Mouse (Mus musculus) spleen, adult 12 weeks (tissue): ENCODE measurements around the gene Map2k6.

Experiments used
- DNase-seq: peaks from one replicate; pipeline ENCODE4 v3.0.0; 2022; ENCODE audit warnings: low spot score

Gene Map2k6

DNA sequence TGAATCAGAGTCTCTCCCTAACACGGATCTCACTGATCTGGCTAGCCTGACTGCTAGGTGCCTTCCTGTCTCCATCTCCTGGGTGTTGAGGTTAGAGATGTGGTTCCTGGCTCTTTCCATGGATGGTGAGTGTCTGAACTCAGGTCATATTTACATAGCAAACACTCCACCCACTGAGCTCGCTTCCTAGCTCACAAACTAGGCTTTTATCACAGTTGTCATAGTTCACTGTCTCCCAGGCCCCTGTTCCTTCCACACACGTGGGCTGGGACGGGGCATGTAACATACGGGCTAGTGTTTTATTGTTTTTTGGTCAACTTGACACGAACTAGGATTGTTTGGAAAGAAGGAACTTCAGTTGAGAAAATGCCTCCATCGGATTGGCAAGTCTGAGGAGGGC, 52.7 kb downstream of the Map2k6 start:
- no peak for DNase-seq

DNA sequence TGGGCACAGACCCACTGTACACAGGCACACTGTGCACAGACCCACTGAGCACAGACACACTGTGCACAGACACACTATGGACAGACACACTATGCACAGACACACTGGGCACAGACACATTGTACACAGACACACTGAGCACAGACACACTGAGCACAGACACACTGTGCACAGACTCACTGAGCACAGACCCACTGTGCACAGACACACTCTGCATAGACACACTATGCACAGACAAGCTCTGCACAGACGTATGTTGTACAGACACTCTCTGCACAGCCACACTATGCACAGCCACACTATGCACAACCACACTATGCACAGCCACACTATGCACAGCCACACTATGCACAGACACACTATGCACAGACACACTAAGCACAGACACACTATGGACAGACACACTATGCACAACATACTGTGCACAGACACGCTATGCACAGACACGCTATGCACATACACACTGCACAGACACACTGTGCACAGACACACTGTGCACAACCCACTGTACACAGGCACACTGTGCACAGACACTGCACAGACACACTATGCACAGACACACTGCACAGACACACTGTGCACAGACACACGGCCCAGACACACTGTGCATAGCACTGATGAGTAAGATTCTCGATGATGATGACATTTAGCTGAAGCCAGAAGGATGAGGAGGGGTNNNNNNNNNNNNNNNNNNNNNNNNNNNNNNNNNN, 54.7 kb downstream of the Map2k6 start:
- DNase-seq, result no peak

GRCm38 (mm10) chr11:110457441-110457912, 58.6 kb downstream of the Map2k6 start:
- DNase-seq, result no peak

DNA sequence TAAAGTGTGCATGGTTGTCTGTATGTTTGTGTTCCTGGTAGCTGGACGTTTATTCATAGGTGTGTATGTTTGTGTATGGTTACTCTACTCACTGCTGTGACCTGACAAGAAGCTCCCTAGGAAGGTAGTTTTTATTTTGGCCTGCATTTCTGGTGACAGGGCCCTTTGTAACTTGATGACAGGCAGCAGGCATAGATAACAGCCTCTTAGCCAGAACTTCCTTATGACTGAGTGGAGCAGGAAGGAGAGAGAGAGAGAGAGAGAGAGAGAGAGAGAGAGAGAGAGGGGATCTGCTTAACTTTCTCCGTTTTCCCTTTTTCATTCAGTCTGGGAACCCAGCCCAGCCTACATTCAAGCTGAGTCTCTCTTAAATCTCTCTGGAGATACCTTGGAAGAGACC, 61.6 kb downstream of the Map2k6 start:
- no peak for DNase-seq

- DNase-seq, result no peak
Observed at GRCm38 (mm10) chr11:110461560-110462331, 62.8 kb downstream of the Map2k6 start.

GRCm38 (mm10) chr11:110462975-110463578, 64.2 kb downstream of the Map2k6 start:
- peak; percentile 7 for DNase-seq

- DNase-seq, result no peak
Observed at GRCm38 (mm10) chr11:110463801-110464200, 64.9 kb downstream of the Map2k6 start.

DNA sequence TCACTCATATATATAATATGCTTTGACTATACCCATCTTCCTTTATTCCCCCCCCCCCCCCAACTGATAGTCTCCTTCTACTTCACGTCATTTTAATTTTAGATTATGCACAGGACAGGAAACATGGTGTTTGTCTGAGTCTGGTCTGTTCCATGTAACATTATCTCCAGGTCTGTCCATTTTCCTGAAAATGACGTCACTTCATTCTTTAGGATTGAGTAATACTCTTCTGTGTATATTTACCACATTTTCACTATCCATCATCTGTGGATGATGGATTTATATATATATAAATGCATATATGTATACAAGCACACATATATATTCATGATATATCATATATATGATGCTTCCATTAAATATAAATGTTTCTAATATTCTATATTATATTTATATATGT, 70.1 kb downstream of the Map2k6 start:
- no peak for DNase-seq

- DNase-seq, result no peak
Observed at GRCm38 (mm10) chr11:110470561-110471273, 71.8 kb downstream of the Map2k6 start.

GRCm38 (mm10) chr11:110471362-110471761, 72.4 kb downstream of the Map2k6 start:
- DNase-seq, result no peak

- no peak for DNase-seq
Observed at GRCm38 (mm10) chr11:110472078-110472477, 73.2 kb downstream of the Map2k6 start.

DNA sequence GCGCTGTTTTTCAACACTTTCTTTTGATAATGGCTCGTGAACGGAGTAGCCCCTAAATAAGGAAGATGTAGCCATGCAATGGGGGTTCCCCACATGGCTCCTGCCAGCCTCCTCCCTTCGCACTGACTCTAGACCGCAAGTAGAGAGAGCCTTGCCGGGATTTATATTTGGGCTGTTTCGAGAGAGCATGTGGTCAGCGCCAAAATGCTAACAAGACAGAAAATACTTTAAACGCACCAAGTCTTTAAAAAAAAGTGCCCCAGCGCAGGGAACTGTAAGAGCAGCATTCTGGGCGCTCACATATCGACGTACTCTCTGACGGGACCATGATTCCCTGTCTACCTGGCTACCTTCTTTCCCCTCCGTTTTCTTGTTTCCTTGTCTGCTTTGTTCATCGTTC, 74.6 kb downstream of the Map2k6 start:
- DNase-seq, result no peak

DNA sequence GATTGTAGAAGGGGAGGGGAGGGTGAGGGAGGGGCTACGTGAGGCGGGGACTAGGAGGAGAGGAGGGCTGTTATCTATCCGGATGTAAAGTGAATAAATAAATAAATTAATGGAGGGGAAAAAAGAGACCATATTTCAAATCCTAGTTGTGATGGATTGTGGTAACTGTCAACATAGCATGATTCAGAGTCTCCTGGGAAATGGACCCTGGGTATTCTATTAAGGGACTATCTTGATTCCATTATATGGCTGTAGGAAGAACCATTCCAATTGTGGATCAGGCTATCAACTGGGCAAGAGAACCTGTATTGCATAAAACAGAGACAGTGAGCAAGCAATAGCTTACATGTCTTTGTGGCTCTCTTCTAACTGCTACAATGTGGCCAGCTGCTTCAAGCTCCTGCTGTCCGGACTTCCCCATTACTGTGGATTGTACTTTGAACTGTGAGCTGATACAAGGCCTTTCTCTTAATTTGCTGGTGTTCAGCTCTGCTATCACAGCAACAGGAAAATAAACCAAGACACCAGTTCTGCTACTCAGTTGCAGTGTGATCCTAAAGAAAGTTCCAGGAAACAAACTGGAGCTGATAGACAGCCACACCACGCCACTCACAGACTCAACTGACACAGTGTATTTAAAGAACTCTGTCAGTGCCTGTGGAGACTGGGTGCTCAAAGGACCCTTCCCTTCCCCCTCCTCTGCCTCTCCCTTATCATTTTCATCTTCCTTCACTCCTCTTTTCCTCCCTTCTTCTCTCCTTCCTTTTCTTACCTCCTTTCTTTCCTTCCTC, 77.6 kb downstream of the Map2k6 start:
- DNase-seq, result no peak

- no peak for DNase-seq
Observed at GRCm38 (mm10) chr11:110477961-110478869, 79.3 kb downstream of the Map2k6 start.

DNA sequence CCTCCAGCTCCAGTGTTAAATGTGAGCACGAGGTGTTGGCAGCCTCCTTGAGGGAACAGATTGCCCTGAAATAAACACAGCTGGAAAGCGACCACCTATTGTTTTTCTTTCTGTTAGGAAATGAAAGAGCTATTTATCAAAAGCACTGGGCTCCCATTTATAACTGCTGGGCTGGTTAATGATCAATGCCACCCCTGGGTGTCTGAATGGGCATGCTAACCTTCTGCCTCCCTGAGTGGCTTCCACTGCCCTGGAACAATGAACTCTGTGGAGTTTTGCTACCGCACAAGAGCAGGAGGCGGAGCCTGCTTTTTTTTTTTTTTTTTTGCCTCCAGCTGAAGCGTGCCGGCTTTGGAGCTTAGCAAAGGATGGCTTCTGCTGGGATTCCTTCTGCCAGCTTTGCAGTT, 80.1 kb downstream of the Map2k6 start:
- no peak for DNase-seq

DNA sequence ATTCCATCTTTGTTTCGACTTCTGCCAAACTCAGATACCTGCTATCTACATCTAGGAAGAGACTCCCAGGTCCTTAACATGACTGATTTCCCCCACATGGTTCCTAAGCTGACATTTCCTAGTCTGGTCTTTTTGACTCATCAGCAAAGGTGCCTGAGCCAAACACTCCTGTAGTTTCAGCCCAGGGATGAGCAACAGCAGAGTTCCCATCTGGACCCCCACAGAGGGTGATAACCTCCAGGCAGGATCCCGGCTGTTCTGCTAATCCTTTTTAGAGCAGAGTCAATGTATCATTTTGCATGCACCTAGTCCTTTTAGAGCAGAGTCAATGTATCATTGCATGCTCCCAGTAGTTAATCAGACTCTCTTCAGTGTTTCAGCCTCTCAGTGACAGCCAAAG, 82.5 kb downstream of the Map2k6 start:
- no peak for DNase-seq

GRCm38 (mm10) chr11:110482176-110482575, 83.3 kb downstream of the Map2k6 start:
- no peak for DNase-seq

GRCm38 (mm10) chr11:110482649-110483048, 83.7 kb downstream of the Map2k6 start:
- DNase-seq, result no peak

DNA sequence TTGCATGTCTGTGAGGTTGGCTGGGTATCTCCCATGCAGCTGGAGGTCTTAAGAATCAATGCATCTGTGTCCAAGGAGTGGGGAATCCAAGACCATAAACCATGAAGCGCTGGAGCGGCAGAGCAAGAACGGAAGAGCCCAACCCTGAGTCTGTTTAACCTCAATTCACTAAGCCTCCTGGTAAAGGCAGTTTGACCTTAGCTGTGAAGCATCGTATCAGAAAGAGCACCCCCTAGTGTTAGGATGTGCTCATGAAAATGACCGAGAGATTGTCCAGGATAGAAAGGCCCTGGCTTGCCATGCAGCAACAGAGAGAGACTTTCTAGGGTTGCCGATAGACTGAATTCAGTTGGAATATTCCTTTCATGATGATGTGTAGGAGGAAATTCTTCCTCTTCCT, 84.2 kb downstream of the Map2k6 start:
- DNase-seq, result no peak

DNA sequence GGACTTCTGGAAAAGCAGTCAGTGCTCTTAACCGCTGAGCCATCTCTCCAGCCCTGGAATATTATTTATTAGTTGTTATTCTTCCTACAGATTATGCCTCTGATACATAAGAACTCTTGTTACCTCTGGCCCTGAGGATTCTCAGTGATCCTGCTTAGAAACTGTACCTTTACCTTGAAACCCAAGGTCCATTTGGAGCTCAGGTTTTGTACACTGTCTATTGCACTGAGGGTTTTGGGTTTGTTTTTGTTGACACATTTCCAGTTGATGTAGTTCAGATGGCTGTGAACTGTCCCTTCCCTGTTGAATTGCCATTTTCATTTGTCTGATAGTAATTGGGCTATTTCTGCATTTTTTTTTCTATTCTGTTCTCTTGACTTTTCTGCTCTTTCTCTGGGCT, 85.5 kb downstream of the Map2k6 start:
- no peak for DNase-seq

DNA sequence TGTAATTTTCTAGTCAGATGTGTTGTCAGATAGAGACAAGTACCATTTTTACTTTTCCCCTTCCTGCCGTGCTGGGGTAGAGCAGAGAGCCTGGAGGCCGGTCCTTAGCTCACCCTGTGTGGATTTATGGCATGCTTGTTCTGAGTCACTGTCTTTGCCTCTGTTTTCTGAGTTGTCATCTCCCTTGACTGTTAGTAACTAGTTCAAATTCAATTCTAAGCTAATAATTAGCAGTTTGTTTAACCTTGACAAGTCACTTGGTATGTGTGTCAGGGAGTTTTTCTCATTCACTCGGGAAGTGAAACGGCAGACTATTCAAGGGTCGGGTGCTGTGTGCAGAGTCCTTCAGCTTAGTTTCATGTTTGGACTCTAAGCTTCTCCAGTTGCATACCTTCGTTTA, 86.2 kb downstream of the Map2k6 start:
- no peak for DNase-seq
